Comparison of ENCODE assay signal across 12 mouse cellular contexts in genomic region chr8:78690795-78691194, GRCm38 (mm10).
A peak's percentile ranks its signal among the peaks of the same experiment; 100 is the strongest.
DNase-seq lines count a peak whose midpoint lies in the region; ATAC-seq lines count a peak whose summit lies in the region.
"Had no signal": no experiment of that assay in that cellular context is flagged by ENCODE, and none has a peak within 500 bp of the region (broad histone marks: within the 10 kb centered on the region; RNA-seq: fewer than 3 reads in every experiment).

No protein-coding gene starts in this region.

- H3K4me3 ChIP-seq in neural tube, embryonic 11.5 days (ENCODE audit: low read depth, low read length): no peak overlapping the region
- H3K4me3 ChIP-seq in hindbrain, embryonic 10.5 days: no peak overlapping the region
- H3K4me3 ChIP-seq in midbrain, embryonic 14.5 days (replicated peaks; ENCODE audit: low read depth, low read length): no peak overlapping the region
- H3K4me3 ChIP-seq: erythroblast, embryonic 14.5 days had no signal

- no peak overlapping the region for H3K4me2 ChIP-seq in neural tube, embryonic 11.5 days (ENCODE audit: low read depth)
- no peak overlapping the region for H3K4me2 ChIP-seq in midbrain, embryonic 14.5 days (ENCODE audit: low read length)

- no peaks in the 10 kb centered on the region for H3K4me1 ChIP-seq in neural tube, embryonic 11.5 days (ENCODE audit: control insufficient read depth, insufficient read depth, low read length)
- H3K4me1 ChIP-seq in hindbrain, embryonic 10.5 days (replicated peaks): peaks cover 18% of the 10 kb centered on the region
- peaks cover 6% of the 10 kb centered on the region; the same call in 1 of the 2 replicates for H3K4me1 ChIP-seq in midbrain, embryonic 14.5 days (ENCODE audit: control insufficient read depth, insufficient read depth, low read length)

- WGBS in neural tube, embryonic 11.5 days: 53% methylated on average over 10 of the region's 10 CpGs
- 59% methylated on average over 10 of the region's 10 CpGs for WGBS in hindbrain, embryonic 10.5 days
- 26% methylated on average over 10 of the region's 10 CpGs for WGBS in midbrain, embryonic 14.5 days

- no peaks in the 10 kb centered on the region for H3K9me3 ChIP-seq in neural tube, embryonic 11.5 days (ENCODE audit: control insufficient read depth, low read length)
- H3K9me3 ChIP-seq in hindbrain, embryonic 10.5 days: no peaks in the 10 kb centered on the region
- no peaks in the 10 kb centered on the region for H3K9me3 ChIP-seq in midbrain, embryonic 14.5 days (ENCODE audit: control insufficient read depth, low read length)

- H3K36me3 ChIP-seq in neural tube, embryonic 11.5 days (ENCODE audit: control insufficient read depth, insufficient read depth, low read length): no peaks in the 10 kb centered on the region
- H3K36me3 ChIP-seq in hindbrain, embryonic 10.5 days: peaks cover 6% of the 10 kb centered on the region; the same call in 1 of the 2 replicates
- H3K36me3 ChIP-seq in midbrain, embryonic 14.5 days (ENCODE audit: control insufficient read depth, insufficient read depth, low read length): no peaks in the 10 kb centered on the region

- H3K27ac ChIP-seq in neural tube, embryonic 11.5 days (ENCODE audit: low read depth, low read length): no peak overlapping the region
- peak overlapping the region; percentile 64 for H3K27ac ChIP-seq in hindbrain, embryonic 10.5 days
- H3K27ac ChIP-seq in midbrain, embryonic 14.5 days (replicated peaks; ENCODE audit: low read depth, low read length): peak overlapping the region; percentile 45; the same call in 1 of the 2 replicates

- ATAC-seq in neural tube, embryonic 11.5 days (ENCODE audit: insufficient read depth, low FRiP score, low TSS enrichment): peak; percentile 58
- ATAC-seq in midbrain, embryonic 14.5 days (ENCODE audit: low FRiP score, low TSS enrichment): peak; percentile 65; the same call in 1 of the 2 replicates

- intact Hi-C loops in left cerebral cortex, postnatal 14 days (cut with DNase I): no loop called here

- no peak for DNase-seq in neural tube, embryonic 11.5 days (ENCODE audit: low spot score)
- DNase-seq in neural tube, embryonic 10.5 days (ENCODE audit: extremely low spot score, low spot score): no peak
- DNase-seq in hindbrain, embryonic 10.5 days (ENCODE audit: low spot score): peak; percentile 27
- peak; percentile 45 for DNase-seq in midbrain, embryonic 14.5 days
- no peak for DNase-seq in left cerebral cortex, postnatal 14 days (ENCODE audit: low spot score in 2 of 2)
- DNase-seq in frontal cortex, postnatal 10 days (ENCODE audit: low spot score in 2 of 2): no peak
- no peak for DNase-seq in layer of hippocampus, adult 18-20 months (ENCODE audit: low spot score in 2 of 2)
- DNase-seq: gastrocnemius, postnatal 36 days; kidney, postnatal 10 days; right cerebral cortex, postnatal 4 days; thymus, adult 2 months had no signal

- no peaks in the 10 kb centered on the region for H3K27me3 ChIP-seq in neural tube, embryonic 11.5 days (ENCODE audit: control insufficient read depth, insufficient read depth, low read length)
- no peaks in the 10 kb centered on the region for H3K27me3 ChIP-seq in hindbrain, embryonic 10.5 days (ENCODE audit: insufficient read depth, poor library complexity, severe bottlenecking)
- no peaks in the 10 kb centered on the region for H3K27me3 ChIP-seq in midbrain, embryonic 14.5 days (ENCODE audit: control insufficient read depth, insufficient read depth, low read length)

- no peak overlapping the region for H3K9ac ChIP-seq in neural tube, embryonic 11.5 days (ENCODE audit: low read length)
- no peak overlapping the region for H3K9ac ChIP-seq in midbrain, embryonic 14.5 days (replicated peaks; ENCODE audit: low read length)

Comparison
In these comparisons a context has a peak if more than half of its experiments do, and no peak if none do; other contexts are left out.
1. DNase-seq: peak in hindbrain, embryonic 10.5 days (single experiment) and midbrain, embryonic 14.5 days (single experiment); none in neural tube, embryonic 11.5 days (single experiment), neural tube, embryonic 10.5 days (single experiment), left cerebral cortex, postnatal 14 days (0 of 2), frontal cortex, postnatal 10 days (0 of 2) and layer of hippocampus, adult 18-20 months (0 of 2).